Mouse (Mus musculus): Measurements from ENCODE around the gene Gstcd. TPM values are rescaled to one million over a fixed set of nuclear protein-coding genes. Genes with fewer than 3 reads are reported as not detected.
A peak's percentile ranks its signal among the peaks of the same experiment; 100 is the strongest.

Gene Gstcd
- polyA plus RNA-seq, 1 experiment from 2014 or later = 7.0 TPM

DNA sequence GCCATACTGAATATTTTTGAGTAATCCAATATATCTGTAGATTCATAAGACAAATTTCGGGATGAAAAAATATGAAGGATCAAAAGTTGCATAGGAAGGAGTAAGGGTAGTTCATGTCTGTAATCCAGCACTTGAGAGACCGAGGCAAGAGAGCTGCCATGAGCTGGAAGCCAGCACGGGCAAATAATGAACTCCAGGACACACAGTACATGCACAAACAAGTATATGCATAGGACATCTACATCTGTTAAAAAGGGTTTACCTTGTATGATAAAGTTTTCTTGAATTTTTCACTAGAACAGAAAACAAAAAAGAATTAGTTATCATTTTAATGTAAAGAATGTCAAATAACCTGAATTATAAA is 95.9 kb downstream of the Gstcd start:
- 58% methylated on average over 3 of the region's 3 CpGs for WGBS
- no peaks in the 10 kb centered on the region for H3K27me3 ChIP-seq (replicated peaks)
- no peak overlapping the region for H3K4me2 ChIP-seq (replicated peaks)
- H3K9ac ChIP-seq = no peak overlapping the region
- no peaks in the 10 kb centered on the region for H3K9me3 ChIP-seq
- H3K36me3 ChIP-seq = no peaks in the 10 kb centered on the region
- H3K4me3 ChIP-seq (replicated peaks) = no peak overlapping the region
- H3K27ac ChIP-seq = no peak overlapping the region
- no peaks in the 10 kb centered on the region for H3K4me1 ChIP-seq (replicated peaks)
- ATAC-seq = no peak

DNA sequence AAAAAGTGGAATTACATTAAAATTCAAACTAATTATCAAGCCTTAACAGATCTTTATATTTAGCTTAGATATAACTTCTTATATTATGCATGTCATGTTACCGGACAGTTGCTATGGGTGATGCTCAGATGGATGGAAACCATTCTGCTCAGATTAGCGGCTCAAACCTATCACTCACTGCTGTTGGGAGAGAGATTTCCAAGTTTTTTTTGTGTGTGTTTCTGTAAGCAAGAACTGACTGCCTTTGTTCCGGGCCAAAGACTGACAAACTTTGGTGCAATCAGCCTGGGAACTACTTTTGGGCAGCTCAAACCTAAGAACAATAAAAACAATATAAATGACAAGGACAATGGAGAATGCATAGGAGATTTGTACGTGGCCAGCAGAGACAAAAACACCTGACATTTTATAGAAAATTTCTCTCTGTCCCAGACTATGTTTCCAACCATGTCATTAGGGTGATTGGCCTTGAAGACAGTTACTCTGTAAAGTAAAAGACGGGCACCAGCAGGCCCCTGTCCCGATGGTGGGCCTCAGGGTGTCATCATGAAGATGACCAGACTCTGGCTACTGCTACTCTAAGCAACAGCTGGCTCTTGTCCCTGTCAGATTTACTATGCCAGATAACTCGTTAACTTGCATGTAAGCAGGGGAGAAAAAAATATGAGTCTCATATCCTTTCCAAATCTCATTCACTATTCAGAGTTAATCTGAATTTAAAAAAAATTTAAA is 96.5 kb downstream of the Gstcd start:
- WGBS = 59% methylated on average over 7 of the region's 7 CpGs
- no peak for ATAC-seq

DNA sequence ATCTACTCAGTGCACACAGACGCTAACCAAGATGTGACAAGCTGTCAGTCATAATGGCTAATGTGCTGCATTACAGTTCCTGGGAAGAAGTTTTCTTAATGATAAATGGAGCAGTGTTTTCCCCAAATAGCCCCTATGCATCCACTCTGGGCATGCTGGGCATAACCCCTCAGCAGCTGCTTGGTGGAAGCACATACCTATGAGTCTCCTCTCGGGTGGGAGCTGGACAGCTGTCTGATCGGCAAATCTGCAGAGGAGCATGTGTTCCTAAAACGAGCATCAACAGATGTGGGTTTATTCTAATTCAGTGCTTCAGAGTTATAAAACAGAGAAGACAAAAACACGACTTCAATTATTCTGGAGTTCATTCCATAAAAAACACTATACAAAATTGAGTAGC is 105.6 kb downstream of the Gstcd start:
- no peak overlapping the region for H3K27ac ChIP-seq
- H3K27me3 ChIP-seq (replicated peaks) = no peaks in the 10 kb centered on the region
- H3K9ac ChIP-seq = no peak overlapping the region
- H3K4me3 ChIP-seq (replicated peaks) = no peak overlapping the region
- 81% methylated on average over 5 of the region's 5 CpGs for WGBS
- no peak for ATAC-seq
- H3K4me1 ChIP-seq (replicated peaks) = 0 out of 2 replicates have a peak, but pooled peaks cover 3% of the 10 kb centered on the region
- H3K9me3 ChIP-seq = no peaks in the 10 kb centered on the region
- no peak overlapping the region for H3K4me2 ChIP-seq (replicated peaks)
- no peaks in the 10 kb centered on the region for H3K36me3 ChIP-seq

More for the DNA sequence above, 96.5 kb downstream of the Gstcd start:
- no peak overlapping the region for H3K4me3 ChIP-seq (replicated peaks)
- no peak overlapping the region for H3K27ac ChIP-seq
- no peaks in the 10 kb centered on the region for H3K4me1 ChIP-seq (replicated peaks)
- no peak overlapping the region for H3K9ac ChIP-seq
- no peaks in the 10 kb centered on the region for H3K27me3 ChIP-seq (replicated peaks)
- H3K36me3 ChIP-seq = no peaks in the 10 kb centered on the region
- no peak overlapping the region for H3K4me2 ChIP-seq (replicated peaks)
- H3K9me3 ChIP-seq = no peaks in the 10 kb centered on the region

DNA sequence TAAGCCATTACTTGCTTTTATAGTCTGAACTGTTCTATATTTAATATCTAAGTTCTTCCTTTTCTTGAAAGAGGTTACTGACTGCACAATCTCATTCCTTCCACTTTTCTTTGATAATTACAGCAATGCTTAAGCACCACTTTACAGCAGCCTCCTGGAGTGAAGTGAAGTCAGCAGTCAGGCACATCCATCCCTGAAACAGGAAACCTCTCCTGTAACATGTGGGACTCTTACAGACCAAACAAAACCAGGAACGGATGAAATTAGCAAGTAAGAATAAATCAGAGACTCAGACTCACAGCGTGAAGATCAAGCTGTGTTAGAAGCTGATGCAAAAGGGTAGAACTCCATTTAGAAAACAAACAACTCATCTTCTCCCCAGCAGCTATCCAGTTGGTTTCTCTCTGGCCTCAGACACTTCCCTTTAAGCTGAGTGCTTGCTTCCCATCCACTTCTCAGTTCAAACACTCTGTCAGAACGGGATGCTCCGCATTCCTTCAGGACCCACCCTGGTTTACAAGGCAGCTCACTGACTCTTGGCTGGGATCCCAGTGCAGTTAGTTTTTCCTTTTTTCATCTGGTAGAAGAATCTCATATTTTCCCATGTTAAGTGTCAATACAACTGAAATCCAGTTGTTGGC is 107.9 kb downstream of the Gstcd start:
- H3K27me3 ChIP-seq (replicated peaks) = no peaks in the 10 kb centered on the region
- 14% methylated on average over 4 of the region's 4 CpGs for WGBS
- H3K9ac ChIP-seq = no peak overlapping the region
- peak; percentile 89 for ATAC-seq
- H3K9me3 ChIP-seq = no peaks in the 10 kb centered on the region
- H3K4me1 ChIP-seq (replicated peaks) = 0 out of 2 replicates have a peak, but pooled peaks cover 3% of the 10 kb centered on the region
- H3K4me2 ChIP-seq (replicated peaks) = 0 out of 2 replicates have a peak overlapping the region, but pooled peaks have one; percentile 7
- H3K36me3 ChIP-seq = peaks cover 10% of the 10 kb centered on the region; the same call in 1 of the 2 replicates
- 0 out of 2 replicates have a peak overlapping the region, but pooled peaks have one; percentile 48 for H3K27ac ChIP-seq
- no peak overlapping the region for H3K4me3 ChIP-seq (replicated peaks)

DNA sequence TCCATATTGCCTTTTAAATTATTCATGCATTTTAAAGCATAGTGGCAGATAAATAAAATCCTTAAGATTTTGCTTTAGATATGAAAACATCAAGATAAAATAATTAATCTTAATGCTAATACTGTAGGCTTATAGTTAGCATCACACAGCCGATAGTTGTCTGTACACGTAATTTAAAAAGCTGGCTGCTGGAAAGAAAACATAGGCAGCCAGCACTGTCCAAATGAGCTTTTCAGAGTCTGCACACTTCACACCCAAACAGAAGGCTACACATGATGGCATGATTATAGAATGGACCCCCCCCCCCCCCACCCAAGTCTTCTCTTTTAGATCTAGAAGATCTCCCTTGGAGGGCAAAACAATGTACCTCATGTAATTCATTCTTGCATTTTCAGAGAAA is 109.9 kb downstream of the Gstcd start:
- Histone ChIP-seq H3K27ac (no peak overlapping the region), H3K4me3 (replicated peaks) (no peak overlapping the region), H3K4me1 (replicated peaks) (0 out of 2 replicates have a peak, but pooled peaks cover 3% of the 10 kb centered on the region), H3K9me3 (no peaks in the 10 kb centered on the region), H3K36me3 (peaks cover 10% of the 10 kb centered on the region; the same call in 1 of the 2 replicates), H3K4me2 (replicated peaks) (no peak overlapping the region), H3K27me3 (replicated peaks) (no peaks in the 10 kb centered on the region), H3K9ac (no peak overlapping the region)
- WGBS = 93% methylated on average over 2 of the region's 2 CpGs
- no peak for ATAC-seq

- Histone ChIP-seq H3K27me3 (replicated peaks) (no peaks in the 10 kb centered on the region), H3K9ac (no peak overlapping the region), H3K4me1 (replicated peaks) (0 out of 2 replicates have a peak, but pooled peaks cover 3% of the 10 kb centered on the region), H3K36me3 (peaks cover 10% of the 10 kb centered on the region; the same call in 1 of the 2 replicates), H3K9me3 (no peaks in the 10 kb centered on the region), H3K4me3 (replicated peaks) (no peak overlapping the region), H3K4me2 (replicated peaks) (no peak overlapping the region), H3K27ac (no peak overlapping the region)
- WGBS = 91% methylated on average over 12 of the region's 12 CpGs
- no peak for ATAC-seq
These were observed 111.9 kb downstream of the Gstcd start for GRCm38 (mm10) chr3:132979781-132980461.

DNA sequence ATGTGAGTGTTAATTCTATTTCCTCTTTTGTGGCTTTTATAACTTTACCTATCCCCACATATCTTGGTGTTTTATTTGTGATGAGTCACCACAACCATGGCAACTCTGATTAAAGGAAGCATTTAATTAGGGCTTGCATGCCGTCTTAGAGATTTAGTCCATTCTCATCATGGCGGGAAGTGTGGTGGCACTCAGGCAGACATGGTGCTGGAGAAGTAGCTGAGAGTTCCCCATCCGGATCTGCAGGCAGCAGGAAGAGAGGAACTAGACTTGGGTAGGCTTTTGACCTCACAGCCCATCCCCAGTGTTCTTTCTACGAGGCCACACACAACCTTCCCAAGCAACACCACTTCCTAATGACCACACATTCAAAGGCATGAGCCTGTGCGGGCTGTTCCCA is 125.6 kb downstream of the Gstcd start:
- 0 out of 2 replicates have a peak, but pooled peaks cover 2% of the 10 kb centered on the region for H3K4me1 ChIP-seq (replicated peaks)
- no peak overlapping the region for H3K4me2 ChIP-seq (replicated peaks)
- ATAC-seq = no peak
- 68% methylated on average over 5 of the region's 5 CpGs for WGBS
- H3K9me3 ChIP-seq = no peaks in the 10 kb centered on the region
- no peaks in the 10 kb centered on the region for H3K27me3 ChIP-seq (replicated peaks)
- no peak overlapping the region for H3K27ac ChIP-seq
- H3K4me3 ChIP-seq (replicated peaks) = no peak overlapping the region
- H3K9ac ChIP-seq = no peak overlapping the region
- H3K36me3 ChIP-seq = no peaks in the 10 kb centered on the region

DNA sequence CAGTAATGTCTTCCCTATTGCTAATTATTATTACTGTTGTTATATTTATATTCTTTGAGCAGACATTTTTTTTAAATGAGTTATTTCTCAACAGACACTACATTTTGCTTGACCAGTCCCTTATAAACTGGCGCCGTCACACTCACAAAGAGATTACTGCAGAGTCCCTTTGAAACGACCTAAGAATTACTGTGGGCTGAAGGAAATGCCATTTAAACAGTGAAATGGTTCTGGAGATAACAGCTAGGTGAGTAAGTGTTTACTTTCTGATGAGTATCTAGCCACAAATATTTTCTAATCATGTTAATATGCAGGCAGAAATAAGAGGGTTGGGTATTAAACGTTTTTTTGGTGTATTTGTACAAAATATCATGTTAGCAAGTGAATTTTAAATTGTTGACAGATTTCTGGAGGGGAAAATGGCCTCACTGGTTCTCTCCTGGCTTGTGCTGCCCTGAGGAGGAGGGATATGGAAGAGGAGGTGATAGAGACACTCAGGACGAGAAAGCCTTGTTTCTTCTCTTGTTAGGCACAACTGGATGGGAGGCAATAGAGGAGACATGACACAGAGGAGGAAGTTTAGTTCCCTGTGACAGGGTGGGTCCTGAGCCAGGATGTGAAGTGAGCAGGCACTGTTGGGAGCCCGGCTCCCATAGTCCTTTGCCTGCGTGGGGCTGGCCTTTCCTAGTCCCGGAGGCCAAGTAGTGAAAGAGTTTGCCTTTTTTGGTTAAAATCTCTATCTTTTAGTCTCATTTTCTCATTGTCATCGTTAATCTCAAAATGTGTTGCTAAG is 126.9 kb downstream of the Gstcd start:
- Histone ChIP-seq H3K4me1 (replicated peaks) (0 out of 2 replicates have a peak, but pooled peaks cover 2% of the 10 kb centered on the region), H3K36me3 (no peaks in the 10 kb centered on the region), H3K27ac (no peak overlapping the region), H3K4me2 (replicated peaks) (no peak overlapping the region), H3K27me3 (replicated peaks) (no peaks in the 10 kb centered on the region), H3K4me3 (replicated peaks) (no peak overlapping the region), H3K9me3 (no peaks in the 10 kb centered on the region), H3K9ac (no peak overlapping the region)
- peak; percentile 49 for ATAC-seq
- WGBS = 60% methylated on average over 9 of the region's 9 CpGs

GRCm38 (mm10) chr3:132962631-132963361 is 129.0 kb downstream of the Gstcd start:
- no peaks in the 10 kb centered on the region for H3K36me3 ChIP-seq
- ATAC-seq = no peak
- 84% methylated on average over 7 of the region's 7 CpGs for WGBS
- no peaks in the 10 kb centered on the region for H3K27me3 ChIP-seq (replicated peaks)
- no peak overlapping the region for H3K4me3 ChIP-seq (replicated peaks)
- H3K4me2 ChIP-seq (replicated peaks) = no peak overlapping the region
- 0 out of 2 replicates have a peak, but pooled peaks cover 2% of the 10 kb centered on the region for H3K4me1 ChIP-seq (replicated peaks)
- no peak overlapping the region for H3K27ac ChIP-seq
- no peaks in the 10 kb centered on the region for H3K9me3 ChIP-seq
- H3K9ac ChIP-seq = no peak overlapping the region

DNA sequence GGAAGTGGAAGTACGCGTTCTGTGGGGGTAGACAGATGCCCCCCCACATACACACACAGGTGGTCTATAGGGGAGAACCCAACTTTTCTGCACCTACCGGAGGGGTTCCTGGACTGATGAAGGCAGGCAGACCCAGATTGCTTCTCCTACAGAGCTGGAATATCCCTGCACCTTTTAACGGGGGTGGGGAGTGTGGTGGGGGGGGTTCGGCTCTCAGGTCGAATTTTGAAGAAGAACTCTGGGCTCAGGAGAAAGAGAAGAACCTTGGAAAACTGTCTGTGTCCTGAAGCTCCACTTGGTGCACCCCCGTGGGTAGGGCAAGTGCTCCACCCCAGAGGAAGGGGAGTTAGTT is 141.3 kb downstream of the Gstcd start:
- Histone ChIP-seq H3K4me2 (replicated peaks) (peak overlapping the region; percentile 99), H3K4me3 (replicated peaks) (peak overlapping the region; percentile 69), H3K9ac (peak overlapping the region; percentile 64), H3K36me3 (no peaks in the 10 kb centered on the region), H3K9me3 (no peaks in the 10 kb centered on the region), H3K27ac (no peak overlapping the region), H3K4me1 (replicated peaks) (0 out of 2 replicates have a peak, but pooled peaks cover 10% of the 10 kb centered on the region), H3K27me3 (replicated peaks) (0 out of 2 replicates have a peak, but pooled peaks cover 3% of the 10 kb centered on the region)
- no peak for ATAC-seq
- 11% methylated on average over 7 of the region's 7 CpGs for WGBS

GRCm38 (mm10) chr3:132949791-132950528 is 141.9 kb downstream of the Gstcd start, which contains the start of gene Npnt:
Npnt (minus strand) TSS chr3:132950291.
- Histone ChIP-seq H3K9ac (peak within 1 kb of the TSS; percentile 64), H3K4me1 (replicated peaks) (0 out of 2 replicates have a peak, but pooled peaks cover 10% of the 10 kb centered on the region), H3K4me3 (replicated peaks) (peak within 1 kb of the TSS; percentile 69), H3K9me3 (no peaks in the 10 kb centered on the region), H3K36me3 (no peaks in the 10 kb centered on the region), H3K27ac (no peak within 1 kb of the TSS), H3K27me3 (replicated peaks) (0 out of 2 replicates have a peak, but pooled peaks cover 3% of the 10 kb centered on the region), H3K4me2 (replicated peaks) (peak within 1 kb of the TSS; percentile 99)
- ATAC-seq = peak; percentile 94
- under 1% methylated on average over 75 of the region's 82 CpGs for WGBS

All from intestine, embryonic 15.5 days (tissue).